Mouse (Mus musculus) limb, embryonic 13.5 days (tissue): ENCODE data around the gene Bcl2. TPM values are rescaled to one million over a fixed set of nuclear protein-coding genes. Genes with fewer than 3 reads are reported as not detected.

ENCODE experiments used
- ATAC-seq: fragments of 200-750 bp; cut with Nextera tagmentation; 2 replicates; pipeline ENCODE4 v1.8.0; 2017; ENCODE audit warnings: low read depth, moderate number of reproducible peaks, moderate TSS enrichment; ENCODE audit not compliant: low FRiP score
- H3K27ac ChIP-seq: fragments of 300-500 bp; sonication (generic); 2 replicates; pipeline ENCODE4 v1.5.1; 2015; ENCODE audit warnings: inconsistent platforms, mild to moderate bottlenecking, moderate library complexity
- H3K27me3 ChIP-seq: fragments of 300-500 bp; sonication (generic); 2 replicates; pipeline ENCODE4 v1.6.1; 2015; ENCODE audit warnings: mild to moderate bottlenecking, inconsistent platforms
- H3K36me3 ChIP-seq: fragments of 300-500 bp; sonication (generic); 2 replicates; pipeline ENCODE4 v1.6.1; 2015; ENCODE audit warnings: inconsistent platforms, mild to moderate bottlenecking, moderate library complexity
- H3K4me1 ChIP-seq: fragments of 300-500 bp; sonication (generic); 2 replicates; pipeline ENCODE4 v1.6.1; 2015; ENCODE audit warnings: inconsistent platforms
- H3K4me2 ChIP-seq: fragments of 300-500 bp; sonication (generic); replicated peaks from 2 replicates; pipeline ENCODE4 v1.6.1; 2015; ENCODE audit warnings: inconsistent platforms, mild to moderate bottlenecking, moderate library complexity
- H3K4me3 ChIP-seq: fragments of 300-500 bp; sonication (generic); 2 replicates; pipeline ENCODE4 v1.5.1; 2015; ENCODE audit warnings: moderate library complexity, mild to moderate bottlenecking, inconsistent platforms
- H3K9ac ChIP-seq: fragments of 300-500 bp; sonication (generic); 2 replicates; pipeline ENCODE4 v1.6.1; 2015; ENCODE audit warnings: mild to moderate bottlenecking, inconsistent platforms
- H3K9me3 ChIP-seq: fragments of 300-500 bp; sonication (generic); 2 replicates; pipeline ENCODE4 v1.6.1; 2016; ENCODE audit warnings: inconsistent platforms
- WGBS: fragments of 180-500 bp; shearing (Covaris S2); methylation state at CpG from one replicate; pipeline ENCODE4 v1.1.7; 2015; 5-methylcytosine and 5-hydroxymethylcytosine counted together
- polyA plus RNA-seq: library from polyadenylated mRNA; unstranded; fragments of >200 nt; fragmentation: Nextera tagmentation; extraction: Ambion mirVana; gene quantifications from 2 replicates; pipeline ENCODE4 v1.2.1, GENCODE M21; 2015

Gene Bcl2
- polyA plus RNA-seq, 1 experiment from 2014 or later = 33.3 TPM

DNA sequence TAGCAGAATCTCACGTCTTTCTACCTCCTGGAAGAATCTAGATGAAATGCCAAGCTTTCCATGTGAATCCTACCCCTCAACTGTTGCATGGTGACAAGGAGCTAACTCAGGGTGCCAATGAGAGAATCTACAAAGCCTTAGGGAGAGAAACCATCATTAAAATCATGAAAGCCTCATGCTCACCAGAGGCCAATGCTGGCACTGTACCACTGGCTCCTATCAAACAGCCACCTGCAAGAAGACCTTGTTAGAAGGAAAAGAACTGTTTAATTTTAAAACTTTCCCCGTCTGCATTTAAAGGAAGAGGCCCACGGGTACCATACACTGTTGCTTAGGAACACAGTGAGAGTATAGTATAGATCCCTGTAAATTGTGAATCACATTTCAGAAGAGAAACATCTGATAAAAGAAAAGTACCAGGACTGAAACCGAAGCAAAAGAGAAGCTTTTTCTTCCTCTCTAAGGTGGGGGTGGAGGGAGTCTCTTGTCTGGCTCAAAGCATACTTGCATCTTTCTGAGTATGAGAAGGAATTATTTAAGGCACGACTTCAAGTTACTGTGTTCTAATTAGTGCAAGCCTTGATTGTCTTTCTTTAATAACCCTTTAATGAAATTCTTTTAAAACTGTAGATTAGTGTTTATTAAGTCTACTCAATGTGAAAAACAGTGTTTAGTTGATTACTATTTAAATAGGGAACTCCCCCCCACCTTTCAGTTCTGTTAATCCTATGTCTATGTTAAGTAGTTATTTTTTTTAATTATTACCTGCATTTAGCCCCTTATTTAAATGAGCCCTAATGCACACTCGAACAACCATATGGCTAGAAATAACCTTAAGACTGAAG, 6.8 kb downstream of the Bcl2 start:
- H3K27me3 ChIP-seq = no peaks in the 10 kb centered on the region
- no peak for ATAC-seq
- H3K9ac ChIP-seq = no peak overlapping the region
- H3K36me3 ChIP-seq = no peaks in the 10 kb centered on the region
- 63% methylated on average over 6 of the region's 6 CpGs for WGBS
- H3K4me2 ChIP-seq = no peak overlapping the region
- no peak overlapping the region for H3K4me3 ChIP-seq
- no peak overlapping the region for H3K27ac ChIP-seq
- peaks cover 54% of the 10 kb centered on the region for H3K4me1 ChIP-seq
- H3K9me3 ChIP-seq = no peaks in the 10 kb centered on the region

DNA sequence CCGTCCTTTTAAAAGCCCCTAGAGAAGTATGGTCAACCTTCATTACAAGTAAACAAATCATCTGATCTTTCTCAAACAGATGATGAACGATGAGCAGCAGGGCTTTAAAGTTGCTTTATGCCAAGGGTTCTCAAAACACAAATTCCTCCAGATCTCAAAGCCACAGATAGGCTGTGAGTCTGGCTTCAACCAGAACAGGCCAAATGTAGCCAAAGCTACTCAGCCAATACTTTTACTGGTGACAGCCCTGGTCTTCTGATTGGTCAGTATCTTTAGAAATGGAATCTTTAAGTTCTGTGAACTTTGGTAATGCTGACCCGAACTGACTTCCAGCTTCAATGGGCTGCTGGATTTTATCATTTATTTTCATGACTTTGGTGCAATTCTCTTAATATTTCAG, 10.9 kb downstream of the Bcl2 start:
- no peak overlapping the region for H3K4me3 ChIP-seq
- no peaks in the 10 kb centered on the region for H3K36me3 ChIP-seq
- no peak overlapping the region for H3K27ac ChIP-seq
- no peak overlapping the region for H3K4me2 ChIP-seq
- H3K9me3 ChIP-seq = no peaks in the 10 kb centered on the region
- peaks cover 22% of the 10 kb centered on the region for H3K4me1 ChIP-seq
- WGBS = 65% methylated on average over 3 of the region's 3 CpGs
- H3K27me3 ChIP-seq = no peaks in the 10 kb centered on the region
- no peak for ATAC-seq
- H3K9ac ChIP-seq = no peak overlapping the region

DNA sequence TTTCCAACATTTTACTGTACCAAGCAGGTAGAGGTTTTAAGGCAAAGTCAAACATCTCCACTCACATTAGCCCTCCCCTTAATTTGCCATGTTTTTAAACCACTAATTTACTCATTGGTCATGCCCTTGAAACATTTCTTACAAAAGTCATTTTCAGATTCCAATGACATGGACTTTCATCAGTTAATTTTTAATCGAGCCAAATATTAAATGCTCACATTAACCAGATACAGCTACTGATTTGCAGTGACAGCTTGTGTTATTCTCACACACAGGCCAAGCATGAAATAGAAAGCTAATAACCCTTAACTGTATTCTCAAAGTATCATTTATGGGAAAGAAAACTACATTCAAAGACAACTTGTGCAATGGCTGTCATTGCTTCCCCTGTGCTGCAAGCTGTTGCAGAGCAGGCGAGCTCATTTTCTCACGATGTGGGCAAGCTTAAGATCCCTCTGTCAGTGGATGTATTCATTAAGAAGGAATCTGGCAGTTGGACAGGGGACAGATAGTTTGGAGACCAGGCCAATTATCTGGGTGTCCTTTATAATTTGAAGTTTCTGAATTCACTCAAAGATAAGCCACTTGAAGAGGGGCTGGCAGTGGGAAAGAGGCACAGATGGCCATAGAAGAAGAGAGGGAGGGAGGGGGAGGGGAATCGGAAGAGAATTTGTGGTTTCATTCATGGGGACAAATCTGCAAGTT, 11.5 kb downstream of the Bcl2 start:
- Histone ChIP-seq H3K36me3 (no peaks in the 10 kb centered on the region), H3K9ac (no peak overlapping the region), H3K4me1 (peaks cover 17% of the 10 kb centered on the region), H3K9me3 (no peaks in the 10 kb centered on the region), H3K4me2 (no peak overlapping the region), H3K27me3 (no peaks in the 10 kb centered on the region), H3K4me3 (no peak overlapping the region), H3K27ac (no peak overlapping the region)
- 70% methylated on average over 4 of the region's 4 CpGs for WGBS
- ATAC-seq = no peak

DNA sequence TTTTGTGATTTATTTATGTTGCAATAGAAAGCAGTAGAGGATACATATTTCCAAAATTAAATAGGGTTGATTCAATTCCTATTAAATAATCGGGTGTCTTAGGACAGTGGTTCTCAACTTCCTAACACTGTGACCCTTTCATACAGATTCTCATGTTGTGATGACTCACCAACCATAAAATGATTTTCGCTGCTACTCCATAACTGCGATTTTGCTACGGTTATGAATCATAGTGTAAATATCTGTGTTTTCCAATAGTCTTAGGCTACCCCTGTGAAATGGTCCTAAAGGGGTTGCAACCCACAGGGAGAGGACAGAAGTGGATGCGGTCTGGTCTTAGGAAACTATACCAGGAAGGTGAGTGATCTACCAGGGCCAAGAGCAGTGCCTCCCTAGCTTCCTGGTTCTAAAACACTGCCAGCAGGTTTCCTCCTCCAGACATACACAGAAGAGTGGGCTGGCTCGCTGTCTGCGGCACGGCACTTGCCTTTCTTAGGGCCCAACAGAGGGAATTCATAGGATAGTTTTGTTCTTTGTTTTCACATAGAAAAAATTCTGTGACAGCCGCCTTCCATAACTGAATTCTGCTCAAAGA, 13.5 kb downstream of the Bcl2 start:
- Histone ChIP-seq H3K4me1 (no peaks in the 10 kb centered on the region), H3K27ac (no peak overlapping the region), H3K9ac (no peak overlapping the region), H3K4me2 (no peak overlapping the region), H3K4me3 (no peak overlapping the region), H3K27me3 (no peaks in the 10 kb centered on the region), H3K36me3 (no peaks in the 10 kb centered on the region), H3K9me3 (no peaks in the 10 kb centered on the region)
- 91% methylated on average over 9 of the region's 9 CpGs for WGBS
- no peak for ATAC-seq

DNA sequence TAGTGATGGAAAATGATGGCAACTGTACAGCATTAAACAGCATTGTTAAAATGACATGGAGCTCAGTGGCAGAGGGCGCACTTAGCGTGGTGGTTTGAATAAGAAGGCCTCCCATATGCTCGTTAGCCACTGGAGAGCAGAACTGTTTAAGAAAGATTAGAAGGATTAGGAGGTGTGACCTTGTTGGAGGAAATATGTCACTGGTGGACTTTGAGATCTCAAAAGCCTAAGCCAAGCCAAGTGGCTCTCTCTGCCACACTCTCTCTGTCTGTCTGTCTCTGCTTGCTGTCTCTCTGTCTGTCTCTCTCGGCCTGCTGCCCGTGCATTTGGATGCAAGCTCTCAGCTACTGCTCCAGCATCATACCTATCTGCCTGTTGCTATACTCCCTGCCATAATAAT, 17.6 kb downstream of the Bcl2 start:
- no peaks in the 10 kb centered on the region for H3K4me1 ChIP-seq
- no peaks in the 10 kb centered on the region for H3K27me3 ChIP-seq
- no peak for ATAC-seq
- no peak overlapping the region for H3K27ac ChIP-seq
- H3K4me3 ChIP-seq = no peak overlapping the region
- no peaks in the 10 kb centered on the region for H3K36me3 ChIP-seq
- H3K9me3 ChIP-seq = no peaks in the 10 kb centered on the region
- WGBS = 79% methylated on average over 5 of the region's 5 CpGs
- no peak overlapping the region for H3K9ac ChIP-seq
- no peak overlapping the region for H3K4me2 ChIP-seq

DNA sequence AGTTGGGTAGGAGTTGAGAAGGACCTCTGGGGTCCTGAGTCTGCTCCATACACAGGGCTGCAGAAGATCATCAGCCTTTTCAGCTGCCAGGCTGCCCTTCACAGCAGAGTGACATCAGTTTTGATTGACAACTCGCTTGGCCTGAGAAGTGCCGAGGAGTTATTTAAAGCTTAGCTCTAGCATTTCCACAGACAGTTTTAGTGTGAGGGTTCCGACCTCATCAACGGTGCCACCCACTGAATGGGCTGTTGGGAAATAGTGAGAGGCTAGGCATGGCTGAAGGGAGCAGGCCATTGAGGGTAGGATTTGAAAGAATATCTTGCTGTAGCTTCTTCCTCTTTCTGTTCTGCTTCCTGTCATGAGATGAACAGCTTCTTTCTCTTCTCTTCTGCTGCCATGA, 18.4 kb downstream of the Bcl2 start:
- Histone ChIP-seq H3K4me3 (no peak overlapping the region), H3K27me3 (no peaks in the 10 kb centered on the region), H3K9ac (no peak overlapping the region), H3K27ac (no peak overlapping the region), H3K9me3 (no peaks in the 10 kb centered on the region), H3K36me3 (no peaks in the 10 kb centered on the region), H3K4me2 (no peak overlapping the region), H3K4me1 (no peaks in the 10 kb centered on the region)
- 90% methylated on average over 4 of the region's 4 CpGs for WGBS
- no peak for ATAC-seq

DNA sequence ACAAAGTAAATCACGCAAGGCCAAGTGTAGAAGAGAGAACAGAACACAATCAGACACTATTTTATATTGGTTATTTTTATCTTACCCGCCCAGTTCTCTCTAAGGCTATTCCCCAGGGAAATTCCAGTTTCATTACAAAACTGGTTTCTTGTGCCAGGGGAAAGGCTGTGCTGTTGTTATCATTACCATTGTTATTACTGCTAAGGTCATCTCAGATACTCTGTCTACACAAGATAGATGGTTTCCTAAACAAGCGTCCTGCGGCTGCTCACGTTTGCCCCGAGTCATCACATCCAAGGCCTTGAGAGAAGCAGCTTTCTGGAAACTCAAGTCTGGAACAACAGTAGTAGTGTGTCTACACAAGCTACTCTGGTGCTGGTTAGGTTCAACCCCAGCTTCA, 19.8 kb downstream of the Bcl2 start:
- Histone ChIP-seq H3K36me3 (no peaks in the 10 kb centered on the region), H3K4me2 (no peak overlapping the region), H3K4me3 (no peak overlapping the region), H3K27me3 (no peaks in the 10 kb centered on the region), H3K27ac (no peak overlapping the region), H3K9ac (no peak overlapping the region), H3K9me3 (no peaks in the 10 kb centered on the region), H3K4me1 (no peaks in the 10 kb centered on the region)
- WGBS = 90% methylated on average over 6 of the region's 6 CpGs
- no peak for ATAC-seq

DNA sequence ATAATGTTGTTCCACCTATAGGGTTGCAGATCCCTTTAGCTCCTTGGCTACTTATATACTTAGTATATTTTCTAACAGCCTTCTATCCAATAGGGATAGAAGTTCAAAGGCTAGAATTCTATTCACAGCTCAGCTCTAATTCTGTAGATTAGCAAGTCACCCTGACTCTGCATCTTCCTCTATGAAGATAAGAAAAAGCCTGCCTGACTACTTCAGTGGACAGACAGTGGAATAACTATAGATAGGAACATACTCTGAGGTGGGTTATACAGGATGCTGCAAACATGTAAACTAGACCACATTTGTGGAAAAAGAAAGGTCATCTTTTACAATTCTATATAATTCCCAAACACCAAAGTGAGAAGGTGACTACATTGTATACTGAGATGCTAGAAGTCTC, 21.5 kb downstream of the Bcl2 start:
- no peaks in the 10 kb centered on the region for H3K36me3 ChIP-seq
- no peak overlapping the region for H3K27ac ChIP-seq
- H3K9ac ChIP-seq = no peak overlapping the region
- no peak for ATAC-seq
- H3K4me2 ChIP-seq = no peak overlapping the region
- no peak overlapping the region for H3K4me3 ChIP-seq
- no peaks in the 10 kb centered on the region for H3K27me3 ChIP-seq
- no peaks in the 10 kb centered on the region for H3K4me1 ChIP-seq
- H3K9me3 ChIP-seq = no peaks in the 10 kb centered on the region

DNA sequence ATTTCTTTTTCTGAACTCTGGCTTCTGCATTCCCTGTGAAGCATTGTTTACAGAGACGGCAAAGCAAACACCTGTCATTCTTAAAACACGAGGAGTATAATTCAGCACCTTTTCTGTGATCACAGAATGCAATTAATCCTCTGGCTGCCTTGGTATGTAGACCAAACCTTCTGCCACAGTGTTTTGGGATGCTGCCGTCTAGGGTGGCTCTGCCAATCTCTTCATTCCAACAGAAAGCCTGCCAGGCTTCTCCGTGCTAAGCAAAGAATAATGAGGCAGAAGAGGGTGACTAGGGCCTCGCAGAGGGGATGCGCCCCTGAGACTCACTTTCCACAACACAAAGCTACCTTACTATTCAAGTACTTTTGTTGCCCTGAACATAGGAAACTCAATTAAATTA, 23.2 kb downstream of the Bcl2 start:
- Histone ChIP-seq H3K9ac (no peak overlapping the region), H3K36me3 (no peaks in the 10 kb centered on the region), H3K4me2 (no peak overlapping the region), H3K27me3 (no peaks in the 10 kb centered on the region), H3K4me1 (no peaks in the 10 kb centered on the region), H3K27ac (no peak overlapping the region), H3K4me3 (no peak overlapping the region), H3K9me3 (no peaks in the 10 kb centered on the region)
- ATAC-seq = no peak
- 81% methylated on average over 6 of the region's 6 CpGs for WGBS

DNA sequence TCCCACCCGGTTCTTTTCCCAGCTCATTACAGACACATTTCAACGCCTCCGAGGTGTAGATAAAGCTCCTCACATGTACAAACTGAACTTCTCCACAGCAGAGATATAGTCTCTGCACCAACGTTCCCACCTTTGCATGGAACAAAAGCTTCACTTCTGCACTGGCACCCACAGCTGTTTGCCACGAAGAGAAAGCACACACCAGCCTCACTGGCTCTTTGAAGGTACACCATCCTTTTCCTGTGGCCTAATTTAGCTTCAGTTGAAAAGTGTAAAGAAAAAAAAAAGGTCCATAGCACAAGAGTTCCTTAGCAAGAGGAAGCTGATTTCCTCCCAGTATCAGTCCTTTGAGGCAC, 25.9 kb downstream of the Bcl2 start:
- Histone ChIP-seq H3K9ac (no peak overlapping the region), H3K36me3 (peaks cover 5% of the 10 kb centered on the region; the same call in 1 of the 2 replicates), H3K4me3 (no peak overlapping the region), H3K9me3 (no peaks in the 10 kb centered on the region), H3K4me1 (no peaks in the 10 kb centered on the region), H3K4me2 (no peak overlapping the region), H3K27me3 (no peaks in the 10 kb centered on the region), H3K27ac (no peak overlapping the region)
- ATAC-seq = no peak
- 83% methylated on average over 5 of the region's 5 CpGs for WGBS

DNA sequence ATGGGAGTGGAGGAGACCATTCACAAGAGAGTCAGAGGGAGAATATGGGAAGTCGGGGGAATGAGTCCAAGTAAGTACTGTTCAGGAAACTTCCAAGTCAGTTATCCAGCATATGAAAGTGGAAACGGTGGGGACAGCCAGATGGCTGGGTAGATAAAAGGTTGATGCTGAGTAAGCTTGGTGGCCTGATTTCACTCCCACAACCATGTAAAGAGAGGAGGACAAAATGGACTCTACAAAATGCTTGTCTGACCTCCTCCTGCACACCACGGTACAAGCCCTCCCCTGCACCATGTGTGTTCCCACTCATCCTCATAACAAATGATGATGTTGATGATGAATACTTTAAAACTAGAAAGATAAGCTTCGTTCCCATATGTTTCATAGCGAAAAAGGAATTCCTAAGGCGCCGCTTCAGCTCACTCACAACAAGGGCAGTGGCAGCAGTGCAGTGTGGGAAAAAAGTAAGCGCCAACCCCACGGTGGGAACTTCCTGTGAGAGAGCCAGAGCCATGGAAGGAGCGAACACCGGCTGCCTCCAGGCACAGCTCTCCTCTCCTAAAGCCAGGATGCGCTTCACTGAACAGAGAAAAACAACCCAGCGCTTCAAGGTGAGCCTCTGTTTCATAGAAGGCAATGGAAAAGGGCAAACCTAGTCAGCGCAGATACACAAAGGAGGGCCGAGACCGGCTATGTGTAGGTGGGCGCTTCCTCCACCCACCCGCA, 26.5 kb downstream of the Bcl2 start:
- H3K36me3 ChIP-seq = peaks cover 5% of the 10 kb centered on the region; the same call in 1 of the 2 replicates
- no peak overlapping the region for H3K4me3 ChIP-seq
- H3K4me2 ChIP-seq = no peak overlapping the region
- no peak overlapping the region for H3K27ac ChIP-seq
- H3K9me3 ChIP-seq = no peaks in the 10 kb centered on the region
- WGBS = 90% methylated on average over 18 of the region's 18 CpGs
- H3K9ac ChIP-seq = no peak overlapping the region
- no peaks in the 10 kb centered on the region for H3K27me3 ChIP-seq
- ATAC-seq = no peak
- H3K4me1 ChIP-seq = no peaks in the 10 kb centered on the region

DNA sequence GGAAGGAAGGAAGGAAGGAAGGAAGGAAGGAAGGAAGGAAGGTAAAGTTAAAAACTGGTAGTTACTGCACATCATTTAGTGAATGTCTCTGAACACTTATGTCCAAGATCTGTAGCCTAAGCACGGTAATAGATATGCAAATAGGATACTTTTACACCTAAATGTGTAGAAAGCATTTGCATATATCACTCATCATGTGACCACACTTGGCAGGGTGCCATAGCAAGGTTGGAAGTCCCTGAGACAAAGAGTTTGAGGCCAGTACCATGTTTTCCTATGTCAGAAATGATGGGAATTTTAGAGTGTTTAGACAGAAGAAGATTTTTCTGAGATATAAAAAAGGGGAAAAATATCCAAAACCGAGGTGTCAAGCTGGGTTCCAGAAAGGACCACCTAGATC, 28.4 kb downstream of the Bcl2 start:
- no peak overlapping the region for H3K9ac ChIP-seq
- 76% methylated on average over 2 of the region's 2 CpGs for WGBS
- H3K4me2 ChIP-seq = no peak overlapping the region
- ATAC-seq = no peak
- H3K27ac ChIP-seq = no peak overlapping the region
- no peak overlapping the region for H3K4me3 ChIP-seq
- H3K4me1 ChIP-seq = no peaks in the 10 kb centered on the region
- no peaks in the 10 kb centered on the region for H3K9me3 ChIP-seq
- H3K36me3 ChIP-seq = peaks cover 5% of the 10 kb centered on the region; the same call in 1 of the 2 replicates
- no peaks in the 10 kb centered on the region for H3K27me3 ChIP-seq
